Mouse (Mus musculus): ENCODE measurements around the gene Zkscan17. TPM values are rescaled to one million over a fixed set of nuclear protein-coding genes. Genes with fewer than 3 reads are reported as not detected.

Gene Zkscan17
- total RNA-seq, 1 experiment from 2014 or later, result 8.6 TPM

- ATAC-seq (replicated peaks; ENCODE audit: insufficient number of reproducible peaks, low FRiP score, low TSS enrichment, poor library complexity, severe bottlenecking), result no peak; the same call in 1 of the 2 replicates
Measured at GRCm38 (mm10) chr11:59483212-59483611, 43.3 kb downstream of the Zkscan17 start.

GRCm38 (mm10) chr11:59477240-59477639 is 49.3 kb downstream of the Zkscan17 start:
- no peak for ATAC-seq (replicated peaks; ENCODE audit: insufficient number of reproducible peaks, low FRiP score, low TSS enrichment, poor library complexity, severe bottlenecking)

GRCm38 (mm10) chr11:59472326-59472677 is 54.2 kb downstream of the Zkscan17 start, which contains the start of gene Zfp867:
Gene Zfp867 (minus strand): TSS chr11:59472474.
- peak; percentile 91 for ATAC-seq (replicated peaks; ENCODE audit: insufficient number of reproducible peaks, low FRiP score, low TSS enrichment, poor library complexity, severe bottlenecking)

- ATAC-seq (replicated peaks; ENCODE audit: insufficient number of reproducible peaks, low FRiP score, low TSS enrichment, poor library complexity, severe bottlenecking), result no peak
Measured at GRCm38 (mm10) chr11:59471413-59472325, 54.9 kb downstream of the Zkscan17 start.

GRCm38 (mm10) chr11:59460459-59460858 is 66.1 kb downstream of the Zkscan17 start:
- ATAC-seq (replicated peaks; ENCODE audit: insufficient number of reproducible peaks, low FRiP score, low TSS enrichment, poor library complexity, severe bottlenecking), result no peak

GRCm38 (mm10) chr11:59458973-59459372 is 67.6 kb downstream of the Zkscan17 start:
- no peak for ATAC-seq (replicated peaks; ENCODE audit: insufficient number of reproducible peaks, low FRiP score, low TSS enrichment, poor library complexity, severe bottlenecking)

GRCm38 (mm10) chr11:59456891-59457290 is 69.7 kb downstream of the Zkscan17 start:
- ATAC-seq (replicated peaks; ENCODE audit: insufficient number of reproducible peaks, low FRiP score, low TSS enrichment, poor library complexity, severe bottlenecking), result no peak

- ATAC-seq (replicated peaks; ENCODE audit: insufficient number of reproducible peaks, low FRiP score, low TSS enrichment, poor library complexity, severe bottlenecking), result no peak
Measured at GRCm38 (mm10) chr11:59456346-59456745, 70.2 kb downstream of the Zkscan17 start.

- ATAC-seq (replicated peaks; ENCODE audit: insufficient number of reproducible peaks, low FRiP score, low TSS enrichment, poor library complexity, severe bottlenecking), result no peak
Measured at GRCm38 (mm10) chr11:59451086-59451485, 75.5 kb downstream of the Zkscan17 start, which contains the start of gene Snap47. Gene Snap47 (minus strand): TSS chr11:59451186.

- peak; percentile 42 for ATAC-seq (replicated peaks; ENCODE audit: insufficient number of reproducible peaks, low FRiP score, low TSS enrichment, poor library complexity, severe bottlenecking)
Measured at GRCm38 (mm10) chr11:59450230-59450771, 76.2 kb downstream of the Zkscan17 start.

- peak; percentile 69 for ATAC-seq (replicated peaks; ENCODE audit: insufficient number of reproducible peaks, low FRiP score, low TSS enrichment, poor library complexity, severe bottlenecking)
Measured at GRCm38 (mm10) chr11:59449741-59450229, 76.8 kb downstream of the Zkscan17 start, which contains the start of gene Jmjd4. Gene Jmjd4 (plus strand): TSS chr11:59450045.

GRCm38 (mm10) chr11:59443102-59443501 is 83.4 kb downstream of the Zkscan17 start:
- ATAC-seq (replicated peaks; ENCODE audit: insufficient number of reproducible peaks, low FRiP score, low TSS enrichment, poor library complexity, severe bottlenecking), result no peak

GRCm38 (mm10) chr11:59437954-59438353 is 88.6 kb downstream of the Zkscan17 start:
- no peak for ATAC-seq (replicated peaks; ENCODE audit: insufficient number of reproducible peaks, low FRiP score, low TSS enrichment, poor library complexity, severe bottlenecking)

Other genes starting within 250 kb of the Zkscan17 start
- gene Wnt3a, start 236.0 kb downstream of the Zkscan17 start, total RNA-seq (2017), result not detected in 3 replicates
- 0.10 TPM in 1 of 3 replicates, not detected in the others for gene Wnt9a, start 219.8 kb downstream of the Zkscan17 start, total RNA-seq (2017)
- not detected in 3 replicates for gene Prss38, start 151.1 kb downstream of the Zkscan17 start, total RNA-seq (2017)
- 4.3 to 8.3 TPM (median 5.5 TPM) in 3 replicates for gene Jmjd4, start 76.7 kb downstream of the Zkscan17 start, total RNA-seq (2017)
- gene Snap47, start 75.6 kb downstream of the Zkscan17 start, total RNA-seq (2017), result 5.6 to 17.7 TPM (median 6.0 TPM) in 3 replicates
- 1.5 to 5.2 TPM (median 1.7 TPM) in 3 replicates for gene Zfp867, start 54.3 kb downstream of the Zkscan17 start, total RNA-seq (2017)
- 35.2 to 49.8 TPM (median 49.4 TPM) in 3 replicates for gene Nlrp3, start 14.8 kb upstream of the Zkscan17 start, total RNA-seq (2017)
- gene Olfr222, start 49.5 kb upstream of the Zkscan17 start, total RNA-seq (2017), result not detected in 3 replicates
- gene Olfr223, start 66.5 kb upstream of the Zkscan17 start, total RNA-seq (2017), result not detected in 3 replicates
- 38.2 to 66.7 TPM (median 55.7 TPM) in 3 replicates for gene Mprip, start 134.6 kb upstream of the Zkscan17 start, total RNA-seq (2017)